Mouse (Mus musculus) stomach, embryonic 16.5 days (tissue): ENCODE results near the gene Olfr921. TPM values are rescaled to one million over a fixed set of nuclear protein-coding genes. Genes with fewer than 3 reads are reported as not detected.

Experiments
- ATAC-seq: fragments of 200-750 bp; cut with Nextera tagmentation; 2 replicates; pipeline ENCODE4 v1.8.0; 2017; ENCODE audit warnings: moderate number of reproducible peaks, moderate TSS enrichment; ENCODE audit not compliant: insufficient read depth, low FRiP score
- H3K27ac ChIP-seq: fragments of 300-500 bp; sonication (generic); 2 replicates; pipeline ENCODE4 v1.5.1; 2014; ENCODE audit warnings: low read length
- H3K27me3 ChIP-seq: fragments of 300-500 bp; sonication (generic); 2 replicates; pipeline ENCODE4 v1.6.1; 2014; ENCODE audit warnings: low read length, control low read depth, mixed read lengths; ENCODE audit not compliant: control insufficient read depth, insufficient read depth
- H3K36me3 ChIP-seq: fragments of 300-500 bp; sonication (generic); 2 replicates; pipeline ENCODE4 v1.6.1; 2014; ENCODE audit warnings: low read length; ENCODE audit not compliant: control insufficient read depth, insufficient read depth
- H3K4me1 ChIP-seq: fragments of 300-500 bp; sonication (generic); 2 replicates; pipeline ENCODE4 v1.6.1; 2014; ENCODE audit warnings: low read length, control low read depth, mixed read lengths; ENCODE audit not compliant: control insufficient read depth, insufficient read depth
- H3K4me2 ChIP-seq: fragments of 300-500 bp; sonication (generic); 2 replicates; pipeline ENCODE4 v1.6.1; 2014; ENCODE audit warnings: low read depth, low read length, mixed read lengths
- H3K4me3 ChIP-seq: fragments of 300-500 bp; sonication (generic); replicated peaks from 2 replicates; pipeline ENCODE4 v1.5.1; 2014; ENCODE audit warnings: mild to moderate bottlenecking, low read length
- H3K9ac ChIP-seq: fragments of 300-500 bp; sonication (generic); 2 replicates; pipeline ENCODE4 v1.6.1; 2014; ENCODE audit warnings: low read length
- H3K9me3 ChIP-seq: fragments of 300-500 bp; sonication (generic); replicated peaks from 2 replicates; pipeline ENCODE4 v1.6.1; 2016; ENCODE audit warnings: low read length, control low read depth; ENCODE audit not compliant: control insufficient read depth
- WGBS: fragments of 180-500 bp; shearing (Covaris S2); extraction: QIAGEN DNeasy Blood & Tissue Kit; methylation state at CpG from one replicate; pipeline ENCODE4 v1.1.7; 2014; 5-methylcytosine and 5-hydroxymethylcytosine counted together
- polyA plus RNA-seq: library from polyadenylated mRNA; unstranded; fragments of >200 nt; fragmentation: Nextera tagmentation; extraction: Ambion mirVana; gene quantifications from 2 replicates; pipeline ENCODE4 v1.2.1, GENCODE M21; 2015

Olfr921 gene
- polyA plus RNA-seq, result not detected in 2 replicates

- no peak within 1 kb of the TSS for H3K27ac ChIP-seq
- H3K36me3 ChIP-seq, result no peaks in the 10 kb centered on the region
- H3K9ac ChIP-seq, result no peak within 1 kb of the TSS
- no peak for ATAC-seq
- no peak within 1 kb of the TSS for H3K4me2 ChIP-seq
- H3K4me1 ChIP-seq, result no peaks in the 10 kb centered on the region
- no peaks in the 10 kb centered on the region for H3K9me3 ChIP-seq
- H3K4me3 ChIP-seq, result no peak within 1 kb of the TSS
- no peaks in the 10 kb centered on the region for H3K27me3 ChIP-seq
Measured at GRCm38 (mm10) chr9:38772768-38773167, at the start of gene Olfr921. TSS of gene Olfr921 (plus strand) at chr9:38773068.

GRCm38 (mm10) chr9:38724044-38724443, 48.8 kb upstream of the Olfr921 start:
- Histone ChIP-seq H3K36me3 (peaks cover 18% of the 10 kb centered on the region), H3K4me1 (peaks cover 7% of the 10 kb centered on the region), H3K9ac (no peak overlapping the region), H3K27ac (no peak overlapping the region), H3K4me3 (no peak overlapping the region), H3K4me2 (no peak overlapping the region), H3K9me3 (no peaks in the 10 kb centered on the region), H3K27me3 (no peaks in the 10 kb centered on the region)
- no peak for ATAC-seq
- 96% methylated on average over 1 of the region's 1 CpGs for WGBS

- H3K36me3 ChIP-seq, result peaks cover 18% of the 10 kb centered on the region
- no peaks in the 10 kb centered on the region for H3K27me3 ChIP-seq
- 83% methylated on average over 3 of the region's 3 CpGs for WGBS
- no peaks in the 10 kb centered on the region for H3K4me1 ChIP-seq
- H3K9ac ChIP-seq, result no peak overlapping the region
- no peak for ATAC-seq
- H3K4me3 ChIP-seq, result no peak overlapping the region
- no peak overlapping the region for H3K27ac ChIP-seq
- H3K4me2 ChIP-seq, result no peak overlapping the region
- no peaks in the 10 kb centered on the region for H3K9me3 ChIP-seq
Measured at GRCm38 (mm10) chr9:38728218-38728617, 44.6 kb upstream of the Olfr921 start.

GRCm38 (mm10) chr9:38741408-38741807, 31.5 kb upstream of the Olfr921 start:
- WGBS, result 88% methylated on average over 1 of the region's 1 CpGs
- no peaks in the 10 kb centered on the region for H3K4me1 ChIP-seq
- ATAC-seq, result no peak
- H3K27ac ChIP-seq, result no peak overlapping the region
- no peak overlapping the region for H3K4me2 ChIP-seq
- H3K9me3 ChIP-seq, result no peaks in the 10 kb centered on the region
- H3K27me3 ChIP-seq, result no peaks in the 10 kb centered on the region
- H3K36me3 ChIP-seq, result no peaks in the 10 kb centered on the region; the same call in 1 of the 2 replicates
- no peak overlapping the region for H3K9ac ChIP-seq
- no peak overlapping the region for H3K4me3 ChIP-seq

GRCm38 (mm10) chr9:38744619-38745315, 28.1 kb upstream of the Olfr921 start:
- Histone ChIP-seq H3K9ac (no peak overlapping the region), H3K36me3 (no peaks in the 10 kb centered on the region), H3K9me3 (no peaks in the 10 kb centered on the region), H3K4me2 (no peak overlapping the region), H3K27me3 (no peaks in the 10 kb centered on the region), H3K4me3 (no peak overlapping the region), H3K4me1 (no peaks in the 10 kb centered on the region), H3K27ac (no peak overlapping the region)
- 91% methylated on average over 4 of the region's 4 CpGs for WGBS
- no peak for ATAC-seq

- 83% methylated on average over 1 of the region's 1 CpGs for WGBS
- no peak within 1 kb of the TSS for H3K4me2 ChIP-seq
- no peaks in the 10 kb centered on the region for H3K27me3 ChIP-seq
- no peak for ATAC-seq
- no peak within 1 kb of the TSS for H3K9ac ChIP-seq
- no peaks in the 10 kb centered on the region for H3K36me3 ChIP-seq
- no peak within 1 kb of the TSS for H3K27ac ChIP-seq
- H3K9me3 ChIP-seq, result no peaks in the 10 kb centered on the region
- no peaks in the 10 kb centered on the region for H3K4me1 ChIP-seq
- no peak within 1 kb of the TSS for H3K4me3 ChIP-seq
Measured at GRCm38 (mm10) chr9:38751999-38752398, 20.9 kb upstream of the Olfr921 start, which contains the start of gene Olfr920. TSS of gene Olfr920 (plus strand) at chr9:38752299.

- 80% methylated on average over 2 of the region's 2 CpGs for WGBS
- H3K4me2 ChIP-seq, result no peak overlapping the region
Measured at GRCm38 (mm10) chr9:38792689-38793088, 19.8 kb downstream of the Olfr921 start.

GRCm38 (mm10) chr9:38805696-38806095, 32.8 kb downstream of the Olfr921 start:
- Histone ChIP-seq H3K4me2 (no peak overlapping the region), H3K27ac (no peak overlapping the region), H3K9ac (no peak overlapping the region), H3K27me3 (no peaks in the 10 kb centered on the region), H3K4me1 (no peaks in the 10 kb centered on the region), H3K9me3 (no peaks in the 10 kb centered on the region), H3K4me3 (no peak overlapping the region), H3K36me3 (no peaks in the 10 kb centered on the region)
- ATAC-seq, result no peak

More at GRCm38 (mm10) chr9:38792689-38793088, 19.8 kb downstream of the Olfr921 start:
- H3K27me3 ChIP-seq, result no peaks in the 10 kb centered on the region
- no peaks in the 10 kb centered on the region for H3K36me3 ChIP-seq
- ATAC-seq, result no peak
- H3K9ac ChIP-seq, result no peak overlapping the region
- no peaks in the 10 kb centered on the region for H3K4me1 ChIP-seq
- H3K4me3 ChIP-seq, result no peak overlapping the region
- no peak overlapping the region for H3K27ac ChIP-seq
- no peaks in the 10 kb centered on the region for H3K9me3 ChIP-seq

- Histone ChIP-seq H3K4me1 (no peaks in the 10 kb centered on the region), H3K27ac (no peak within 1 kb of the TSS), H3K4me3 (no peak within 1 kb of the TSS), H3K36me3 (no peaks in the 10 kb centered on the region), H3K27me3 (no peaks in the 10 kb centered on the region), H3K9me3 (no peaks in the 10 kb centered on the region), H3K4me2 (no peak within 1 kb of the TSS), H3K9ac (no peak within 1 kb of the TSS)
- no peak for ATAC-seq
- WGBS, result 62% methylated on average over 2 of the region's 2 CpGs
Measured at GRCm38 (mm10) chr9:38814314-38814713, 41.4 kb downstream of the Olfr921 start, which contains the start of gene Olfr922. TSS of gene Olfr922 (plus strand) at chr9:38814614.
